In genomic region chr8:47191444-47192365, GRCm38 (mm10) we compare ENCODE assay signal across 20 mouse cellular contexts.
DNase-seq lines count a peak whose midpoint lies in the region; ATAC-seq and TF ChIP-seq lines count a peak whose summit lies in the region.
"Had no signal": no experiment of that assay in that cellular context is flagged by ENCODE, and none has a peak within 500 bp of the region (broad histone marks: within the 10 kb centered on the region; RNA-seq: fewer than 3 reads in every experiment).

No protein-coding gene starts in this region.

- no peak overlapping the region for H3K4me3 ChIP-seq in heart, embryonic 12.5 days
- no peak overlapping the region for H3K4me3 ChIP-seq in spleen, adult 2 months (ENCODE audit: extremely low read depth, insufficient read depth, insufficient read length)
- H3K4me3 ChIP-seq: erythroblast, embryonic 14.5 days; heart, embryonic 13.5 days; hindbrain, embryonic 15.5 days; left cerebral cortex, adult 2 months; limb, embryonic 13.5 days; neural tube, embryonic 13.5 days had no signal

- H3K9me3 ChIP-seq in heart, embryonic 12.5 days (replicated peaks), result peaks cover 6% of the 10 kb centered on the region; the same call in 1 of the 2 replicates
- H3K9me3 ChIP-seq: G1E; heart, embryonic 13.5 days; hindbrain, embryonic 15.5 days had no signal

- DNase-seq in heart, adult 11 months, result peak; percentile 95
- DNase-seq in spleen, adult 2 months (ENCODE audit: low read depth in 1 of 2, low spot score in 2 of 2), result no peak
- no peak for DNase-seq in spleen, postnatal 14 days (ENCODE audit: low spot score in 2 of 2)
- DNase-seq in gastrocnemius, postnatal 25 days, result peak; percentile 58
- peak; percentile 7 for DNase-seq in splenic B cell, adult 2 months (ENCODE audit: low read depth, low spot score)
- no peak for DNase-seq in cerebellum, adult 8-10 months
- no peak for DNase-seq in urinary bladder, postnatal 14 days (ENCODE audit: low spot score)
- DNase-seq: cerebellum, adult 9-11 months; kidney, adult 9 months; thymus, postnatal 36 days had no signal

- H3K36me3 ChIP-seq in heart, embryonic 12.5 days, result peaks cover 34% of the 10 kb centered on the region
- H3K36me3 ChIP-seq in spleen, adult 2 months (ENCODE audit: control insufficient read depth, insufficient read depth, low read length), result no peaks in the 10 kb centered on the region
- H3K36me3 ChIP-seq in splenic B cell, adult 2 months (ENCODE audit: control insufficient read depth, insufficient read depth, low read length, poor library complexity, severe bottlenecking), result no peaks in the 10 kb centered on the region
- H3K36me3 ChIP-seq: G1E had no signal

- WGBS in heart, embryonic 12.5 days, result 89% methylated on average over 18 of the region's 18 CpGs
- 80% methylated on average over 18 of the region's 18 CpGs for WGBS in spleen, adult 2 months

- no peak overlapping the region for H3K4me2 ChIP-seq in heart, embryonic 12.5 days
- H3K4me2 ChIP-seq: heart, embryonic 13.5 days; hindbrain, embryonic 15.5 days; limb, embryonic 13.5 days; neural tube, embryonic 13.5 days had no signal

- TF ChIP-seq CTCF in spleen, adult 2 months (IDR thresholded peaks at IDR 0.05; ENCODE audit: extremely low read depth, insufficient read depth, insufficient read length, insufficient replicate concordance), result no peak

- no peak overlapping the region for H3K27ac ChIP-seq in heart, embryonic 12.5 days (ENCODE audit: poor library complexity, severe bottlenecking)
- peak overlapping the region; percentile 44; the same call in 1 of the 2 replicates for H3K27ac ChIP-seq in spleen, adult 2 months (ENCODE audit: insufficient read depth, low read length)
- H3K27ac ChIP-seq: heart, embryonic 13.5 days; hindbrain, embryonic 15.5 days; left cerebral cortex, adult 2 months; limb, embryonic 13.5 days; neural tube, embryonic 13.5 days had no signal

- H3K9ac ChIP-seq in heart, embryonic 12.5 days, result no peak overlapping the region
- H3K9ac ChIP-seq: heart, embryonic 13.5 days; hindbrain, embryonic 15.5 days; limb, embryonic 13.5 days; neural tube, embryonic 13.5 days had no signal

- ATAC-seq in heart, embryonic 12.5 days (ENCODE audit: insufficient number of reproducible peaks, low FRiP score), result no peak
- ATAC-seq: forebrain, embryonic 16.5 days; midbrain, embryonic 16.5 days had no signal

- TF ChIP-seq POLR2A in spleen, adult 2 months (IDR thresholded peaks at IDR 0.05; ENCODE audit: low read depth, low read length), result no peak

- H3K27me3 ChIP-seq in heart, embryonic 12.5 days (replicated peaks), result no peaks in the 10 kb centered on the region
- no peaks in the 10 kb centered on the region for H3K27me3 ChIP-seq in spleen, adult 2 months (ENCODE audit: control insufficient read depth, insufficient read depth, low read length)
- no peaks in the 10 kb centered on the region for H3K27me3 ChIP-seq in splenic B cell, adult 2 months (ENCODE audit: control insufficient read depth, insufficient read depth, low read length, poor library complexity, severe bottlenecking)
- H3K27me3 ChIP-seq: heart, embryonic 13.5 days; hindbrain, embryonic 15.5 days; limb, embryonic 13.5 days; neural tube, embryonic 13.5 days had no signal

- H3K4me1 ChIP-seq in heart, embryonic 12.5 days (replicated peaks), result no peaks in the 10 kb centered on the region
- peaks cover 8% of the 10 kb centered on the region for H3K4me1 ChIP-seq in spleen, adult 2 months (ENCODE audit: control insufficient read depth, insufficient read depth, insufficient read length)
- H3K4me1 ChIP-seq: heart, embryonic 13.5 days; hindbrain, embryonic 15.5 days; limb, embryonic 13.5 days; neural tube, embryonic 13.5 days had no signal

Comparison
In these comparisons a context has a peak if more than half of its experiments do, and no peak if none do; other contexts are left out.
1. DNase-seq: peak in heart, adult 11 months (single experiment), gastrocnemius, postnatal 25 days (single experiment) and splenic B cell, adult 2 months (single experiment); none in spleen, adult 2 months (0 of 2), spleen, postnatal 14 days (0 of 2), cerebellum, adult 8-10 months (single experiment) and urinary bladder, postnatal 14 days (single experiment).